Mouse (Mus musculus): Measurements from ENCODE around the gene Gm20517.
"Not testable (repeated sequence)": the region's sequence is repeated elsewhere in the genome, so short reads cannot be mapped to it uniquely, and the experiment has no call there.

Gene Gm20517

DNA sequence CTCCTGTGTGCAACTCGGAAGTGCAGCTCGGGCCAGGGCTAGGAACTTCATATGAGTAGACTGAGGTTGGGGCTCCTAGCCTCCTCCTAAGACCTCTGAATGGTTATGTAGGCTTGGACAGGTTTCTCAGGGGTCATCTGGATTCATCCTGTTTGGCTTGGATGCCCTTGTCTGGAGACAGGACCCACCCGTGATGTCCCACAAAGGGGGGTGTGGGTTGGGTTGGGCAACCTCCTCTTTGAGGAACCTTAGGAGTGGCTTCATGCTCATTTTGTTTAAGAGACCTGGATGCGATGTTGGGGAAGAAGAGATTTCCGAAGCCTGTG, 14.6 kb upstream of the Gm20517 start:
- DNase-seq (ENCODE audit: low spot score in 2 of 2): no peak

DNA sequence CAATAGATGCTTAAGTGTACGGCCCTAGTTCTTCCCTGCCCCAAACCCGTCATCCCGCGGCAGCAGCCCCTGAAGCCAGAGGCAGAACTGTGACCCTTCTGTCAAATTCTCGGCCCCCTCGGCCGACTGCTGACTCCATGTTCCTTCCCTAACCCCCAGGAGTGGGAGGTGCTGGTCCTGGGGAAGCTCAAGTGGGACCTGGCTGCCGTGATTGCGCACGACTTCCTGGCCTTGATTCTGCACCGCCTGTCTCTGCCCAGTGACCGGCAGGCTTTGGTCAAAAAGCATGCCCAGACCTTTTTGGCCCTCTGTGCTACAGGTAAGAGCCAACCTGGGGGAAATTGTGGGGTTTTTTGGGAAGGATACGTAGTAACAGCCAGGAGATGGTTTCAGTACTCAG, 14.1 kb upstream of the Gm20517 start:
- no peak for DNase-seq (ENCODE audit: low spot score in 2 of 2)

DNA sequence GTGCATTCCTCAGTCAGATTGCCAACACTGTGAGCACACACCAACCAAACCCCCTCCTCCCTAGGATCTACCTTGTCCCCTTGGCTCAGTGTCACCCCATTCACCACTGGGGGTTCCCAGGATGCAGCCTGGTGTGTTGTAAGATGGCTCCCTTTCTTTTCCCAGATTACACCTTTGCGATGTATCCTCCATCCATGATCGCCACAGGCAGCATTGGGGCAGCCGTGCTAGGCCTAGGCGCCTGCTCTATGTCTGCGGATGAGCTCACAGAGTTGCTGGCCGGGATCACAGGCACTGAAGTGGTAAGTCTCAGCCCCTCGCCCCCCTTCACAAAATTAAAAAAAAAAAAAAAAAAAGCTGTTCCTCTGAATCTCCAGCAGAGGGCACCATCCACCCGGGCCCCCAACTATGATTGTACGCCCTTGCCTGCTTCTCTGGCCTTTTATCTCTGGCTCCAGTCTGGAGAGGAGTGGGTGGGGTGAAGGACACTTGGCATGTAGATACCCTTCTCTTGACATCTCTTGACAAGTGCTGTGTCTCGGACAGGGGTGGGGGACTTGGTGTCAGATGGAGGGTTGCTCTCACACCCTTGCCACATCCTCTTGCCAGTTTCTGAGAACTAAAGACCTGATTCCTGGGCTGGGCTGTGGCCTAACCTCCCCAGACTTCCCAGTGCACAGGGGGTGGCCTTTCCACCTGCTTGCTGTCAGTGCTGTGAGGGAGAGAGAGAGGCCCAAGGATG, 13.4 kb upstream of the Gm20517 start:
- DNase-seq (ENCODE audit: low spot score in 2 of 2): no peak

DNA sequence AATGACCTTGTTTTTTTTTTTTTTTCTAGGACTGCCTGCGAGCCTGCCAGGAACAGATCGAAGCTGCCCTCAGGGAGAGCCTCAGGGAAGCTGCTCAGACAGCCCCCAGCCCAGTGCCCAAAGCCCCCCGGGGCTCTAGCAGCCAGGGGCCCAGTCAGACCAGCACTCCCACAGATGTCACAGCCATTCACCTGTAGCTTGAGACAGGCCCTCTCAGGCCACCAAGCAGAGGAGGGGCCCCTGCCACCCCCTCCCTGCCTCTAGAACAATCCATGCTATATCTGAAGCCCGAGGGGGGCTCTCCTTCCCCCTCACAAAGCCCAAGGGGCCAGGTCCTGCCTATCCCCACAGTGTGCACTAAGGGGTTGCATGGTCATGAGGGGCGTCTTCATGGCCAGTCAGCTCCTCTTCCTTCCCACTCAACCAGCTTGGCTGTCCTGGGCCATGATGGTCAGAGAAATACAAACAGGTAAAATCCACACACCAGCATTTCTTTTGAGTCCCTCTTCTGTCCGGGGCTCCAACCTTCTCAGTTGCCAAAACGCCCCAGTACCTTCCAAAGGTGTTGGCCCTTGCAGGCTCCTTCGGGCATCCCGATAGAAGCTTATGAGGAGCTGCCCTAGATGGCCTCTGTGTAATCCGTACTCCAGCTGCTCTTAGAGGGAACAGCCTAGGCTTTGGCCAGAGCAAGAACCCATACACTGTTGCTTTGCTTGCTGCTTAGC, 12.6 kb upstream of the Gm20517 start:
- DNase-seq (ENCODE audit: low spot score in 2 of 2): not testable (repeated sequence)

DNA sequence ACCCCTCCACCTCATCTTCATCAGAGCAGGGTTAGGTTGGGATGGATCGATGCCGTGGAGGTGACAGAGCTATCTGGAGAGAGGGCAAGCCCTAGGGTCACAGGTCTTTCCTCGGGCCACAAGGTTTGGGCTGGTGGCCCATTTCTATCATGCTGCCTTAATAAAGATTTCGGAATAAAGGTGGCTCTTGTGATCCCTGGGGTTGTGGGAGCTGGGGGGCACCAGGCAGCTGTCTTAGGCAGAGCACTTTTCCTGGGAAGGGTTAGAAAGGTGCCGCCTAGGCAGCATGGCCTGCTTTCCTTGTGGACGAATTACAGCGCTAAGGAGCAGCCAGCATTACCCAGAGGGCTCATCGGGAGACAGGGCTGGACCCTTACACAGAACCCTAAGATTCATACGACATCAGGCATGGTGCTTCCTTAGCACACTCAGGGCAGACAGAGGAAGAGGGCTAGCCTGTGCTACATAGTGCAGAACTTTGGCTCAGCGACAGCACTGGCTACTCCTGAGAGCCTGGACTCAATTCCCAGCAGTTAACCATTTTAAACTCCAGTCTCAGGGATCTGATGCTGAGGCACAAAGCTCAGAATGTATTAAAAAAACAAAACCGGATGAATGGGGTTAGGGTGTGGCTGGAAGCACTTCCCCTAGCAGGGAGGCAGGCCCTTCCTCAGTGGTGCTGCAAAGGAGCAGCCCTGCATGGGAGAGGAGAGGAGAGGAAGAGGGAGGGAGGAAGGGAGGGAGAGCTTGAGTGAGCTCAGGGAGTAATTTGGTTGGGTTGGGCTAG, 11.7 kb upstream of the Gm20517 start:
- no peak for DNase-seq (ENCODE audit: low spot score in 2 of 2)

DNA sequence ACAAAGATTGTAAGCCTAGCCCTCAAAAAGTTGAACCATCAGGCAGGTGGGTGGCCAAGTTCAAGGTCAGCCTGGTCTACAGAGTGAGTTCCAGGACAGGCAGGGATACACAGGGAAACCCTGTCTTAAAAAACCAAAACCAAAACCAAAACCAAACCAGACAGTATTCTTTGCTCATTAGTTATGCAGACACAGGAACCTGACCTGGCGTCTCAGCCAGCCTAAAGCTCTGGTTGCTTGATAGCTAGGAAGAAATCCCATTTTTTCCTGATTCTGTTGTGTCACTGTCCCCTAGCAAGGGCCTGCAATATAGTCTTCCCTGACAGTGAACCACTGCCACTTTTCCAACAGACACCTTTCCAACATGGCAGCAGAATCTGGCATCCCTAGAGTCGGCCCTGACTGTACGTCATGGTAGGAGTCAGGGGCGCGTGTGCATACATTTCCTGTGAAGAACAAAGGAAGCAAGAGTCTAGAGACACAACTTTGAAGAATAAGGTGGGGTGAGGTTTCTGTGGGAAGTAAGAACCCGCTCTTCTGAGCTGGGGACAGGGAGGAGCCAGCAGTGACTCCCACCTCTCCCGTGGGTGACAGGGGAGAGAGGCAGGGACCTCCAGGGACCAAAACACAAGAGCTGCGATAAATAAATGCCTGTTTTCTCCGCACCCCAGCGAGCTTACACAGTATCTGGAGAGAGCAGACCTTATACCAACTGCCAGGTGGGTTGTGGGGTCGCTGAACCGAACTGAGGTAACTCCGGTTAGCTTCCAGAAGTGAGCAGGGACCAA, 10.6 kb upstream of the Gm20517 start:
- no peak for DNase-seq (ENCODE audit: low spot score in 2 of 2)

DNA sequence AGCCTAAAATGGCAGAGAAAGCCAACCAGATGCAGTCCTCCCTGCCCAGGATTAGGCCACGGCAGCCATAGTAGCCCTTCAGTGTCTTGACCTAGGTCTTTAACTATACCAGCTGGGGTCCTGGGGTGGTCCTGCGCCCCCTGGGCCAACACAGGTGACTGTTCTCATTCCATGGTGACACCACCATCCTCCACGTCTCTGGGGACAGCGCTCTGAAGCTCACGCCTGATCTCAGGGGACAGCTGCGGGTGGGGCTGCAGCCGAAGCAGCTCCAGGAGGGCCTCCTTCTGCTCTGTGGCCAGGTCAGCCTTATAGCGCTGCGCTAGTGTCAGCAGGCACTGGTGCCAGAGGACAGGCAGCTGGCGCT, 10.0 kb upstream of the Gm20517 start:
- DNase-seq (ENCODE audit: low spot score in 2 of 2): no peak

DNA sequence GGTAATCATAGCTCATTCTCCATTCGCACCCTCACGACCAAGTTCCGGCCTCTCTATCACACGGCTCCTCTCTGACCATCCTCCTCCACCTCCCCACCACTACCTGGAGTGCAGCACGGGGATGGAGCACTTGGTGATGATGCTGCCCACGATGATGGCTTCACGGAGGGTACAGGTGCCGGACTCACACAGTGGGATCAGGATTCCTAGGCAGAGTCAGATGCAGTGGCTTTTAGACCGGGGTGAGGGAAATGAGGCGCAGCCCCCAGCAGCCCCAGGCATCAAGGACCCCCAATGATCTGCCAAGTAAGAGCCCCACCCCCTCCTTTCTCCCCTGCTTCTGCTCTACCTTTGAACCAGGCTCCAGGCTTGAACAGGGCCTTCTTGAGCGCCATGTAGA, 9.1 kb upstream of the Gm20517 start:
- no peak for DNase-seq (ENCODE audit: low spot score in 2 of 2)

DNA sequence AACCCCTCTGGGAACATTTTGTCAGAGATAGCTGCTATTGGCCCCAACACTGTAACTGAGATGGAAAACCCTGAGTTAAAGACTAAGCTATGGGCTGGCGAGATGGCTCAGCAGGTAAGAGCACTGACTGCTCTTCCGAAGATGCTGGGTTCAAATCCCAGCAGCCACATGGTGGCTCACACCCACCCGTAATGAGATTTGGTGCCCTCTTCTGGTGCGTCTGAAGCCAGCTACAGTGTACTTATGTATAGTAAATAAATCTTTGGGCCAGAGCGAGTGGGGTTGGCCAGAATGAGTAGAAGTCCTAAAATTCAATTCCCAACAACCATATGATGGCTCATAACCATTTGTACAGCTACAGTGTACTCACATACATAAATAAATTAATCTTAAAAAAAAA, 5.2 kb upstream of the Gm20517 start:
- no peak for DNase-seq (ENCODE audit: low spot score in 2 of 2)

DNA sequence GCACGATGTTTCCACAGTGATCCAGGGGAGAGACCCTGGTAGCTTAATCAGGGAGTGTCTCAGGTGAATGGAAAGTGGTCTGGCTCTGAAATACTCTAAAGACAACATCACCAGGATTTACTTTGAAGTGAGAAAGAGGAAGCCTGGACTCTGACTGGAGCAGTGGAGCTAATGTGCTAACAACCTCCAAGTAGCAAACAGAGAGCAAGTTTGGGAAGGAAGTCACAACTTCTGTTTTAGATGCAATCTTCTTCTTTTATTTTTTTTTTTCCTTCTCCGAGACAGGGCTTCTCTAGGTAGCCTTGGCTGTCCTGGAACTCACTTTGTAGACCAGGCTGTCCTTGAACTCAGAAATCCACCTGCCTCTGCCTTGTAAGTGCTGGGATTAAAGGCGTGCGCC, 2.2 kb upstream of the Gm20517 start:
- no peak for DNase-seq (ENCODE audit: low spot score in 2 of 2)

DNA sequence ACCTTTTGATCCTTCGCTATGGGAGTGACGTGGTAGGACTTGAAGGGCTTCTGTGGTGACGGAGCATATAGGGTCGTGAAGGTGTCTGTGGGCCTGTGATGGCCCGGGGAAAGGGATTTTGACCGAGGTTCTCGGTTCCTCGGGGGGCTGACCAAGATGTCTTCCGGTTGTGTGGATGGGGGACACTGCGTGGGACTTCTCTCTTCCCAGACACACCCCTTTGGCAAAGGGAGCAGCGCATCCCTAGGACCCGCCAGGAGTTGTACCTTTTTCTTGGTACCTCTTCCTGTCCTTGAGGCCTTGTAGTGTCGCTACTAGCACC, 233 bp downstream of the Gm20517 start:
- no peak for DNase-seq (ENCODE audit: low spot score in 2 of 2)

DNA sequence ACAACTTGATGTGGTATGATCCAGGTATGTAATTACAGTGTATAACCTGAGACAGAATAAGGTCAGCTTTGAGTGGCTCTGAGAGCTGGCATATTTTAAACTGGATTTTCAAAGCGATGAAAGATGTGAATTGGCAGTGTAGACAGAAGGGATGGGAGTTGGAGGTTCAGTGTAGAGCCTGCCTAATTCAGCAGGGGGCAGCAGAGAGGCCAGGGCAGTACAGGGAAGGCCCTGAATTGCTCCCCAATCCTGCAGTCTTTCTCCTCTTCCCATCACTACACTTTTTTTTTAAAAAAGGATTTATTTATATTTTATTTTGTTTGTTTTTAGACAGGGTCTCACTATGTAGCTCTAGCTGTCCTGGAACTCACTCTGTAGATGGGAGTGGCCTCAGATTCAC, 2.6 kb downstream of the Gm20517 start:
- no peak for DNase-seq (ENCODE audit: low spot score in 2 of 2)

DNA sequence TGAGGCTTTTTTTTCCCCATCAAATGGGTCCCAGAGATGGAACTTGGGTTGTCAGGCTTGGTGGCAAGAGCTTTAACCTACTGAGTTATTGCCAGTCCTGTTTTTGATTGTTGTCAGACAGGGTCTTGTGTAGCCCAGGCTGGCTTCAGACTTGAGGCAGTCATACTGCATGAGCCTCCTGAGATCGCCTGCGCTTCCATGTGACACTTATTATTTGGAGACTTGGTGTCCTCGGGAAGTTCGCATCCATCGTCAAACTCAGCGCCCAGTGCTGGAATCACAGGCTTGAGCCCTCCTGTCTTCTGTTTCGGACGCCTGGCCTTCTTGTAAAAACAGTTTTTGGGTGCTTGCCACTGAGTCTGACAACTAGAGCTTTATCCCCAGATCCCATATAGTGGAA, 4.7 kb downstream of the Gm20517 start:
- DNase-seq (ENCODE audit: low spot score in 2 of 2): no peak

DNA sequence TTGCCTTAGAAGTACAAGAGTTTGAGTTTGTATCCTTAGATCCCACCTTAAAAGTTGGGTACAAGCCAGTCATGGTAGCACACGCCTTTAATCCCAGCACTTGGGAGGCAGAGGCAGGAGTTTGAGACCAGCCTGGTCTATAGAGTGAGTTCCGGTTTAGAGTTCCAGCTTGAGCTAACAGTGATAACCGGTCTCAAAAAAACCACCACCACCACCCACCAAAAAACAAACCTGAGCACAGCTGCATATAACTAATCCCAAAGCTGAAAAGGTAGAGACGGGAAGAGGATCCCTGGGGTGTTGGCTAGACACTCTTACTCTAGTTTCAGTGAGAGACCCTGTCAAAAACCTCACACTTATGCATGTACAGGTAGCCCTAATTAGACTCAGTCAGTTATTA, 5.3 kb downstream of the Gm20517 start:
- DNase-seq (ENCODE audit: low spot score in 2 of 2): no peak

DNA sequence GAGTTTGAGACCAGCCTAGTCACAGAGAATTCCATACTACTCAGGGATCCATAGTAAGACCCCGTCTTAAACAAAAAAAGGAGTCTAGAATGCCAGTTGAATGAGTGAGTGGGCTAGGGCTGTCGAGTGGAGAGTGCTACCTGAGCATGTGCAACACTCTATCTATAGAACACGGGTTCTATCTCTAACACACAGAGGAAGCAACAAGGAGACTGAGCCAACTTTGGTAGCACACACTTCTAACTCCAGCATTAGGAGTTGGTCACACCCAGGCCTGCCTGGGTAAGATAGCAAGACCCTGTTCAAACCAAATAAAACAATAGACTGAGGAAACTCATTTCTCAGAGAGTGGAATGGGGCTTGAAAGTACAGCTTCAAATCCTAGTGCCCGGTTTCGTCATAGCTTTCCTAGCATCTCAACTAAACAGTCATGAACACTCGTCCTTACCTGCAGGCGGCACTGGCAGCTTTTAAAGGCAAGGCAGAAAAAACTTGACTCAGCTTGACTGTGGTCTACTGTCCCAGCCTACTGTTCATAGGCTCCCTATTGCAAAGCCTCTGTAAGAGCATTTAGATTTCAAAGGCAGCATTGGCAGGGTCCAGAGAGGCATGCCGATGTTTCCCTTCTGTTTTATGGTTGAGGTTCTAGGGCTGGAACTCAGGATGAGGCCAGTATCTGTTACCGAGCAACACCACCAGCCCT, 6.4 kb downstream of the Gm20517 start:
- DNase-seq (ENCODE audit: low spot score in 2 of 2): no peak

DNA sequence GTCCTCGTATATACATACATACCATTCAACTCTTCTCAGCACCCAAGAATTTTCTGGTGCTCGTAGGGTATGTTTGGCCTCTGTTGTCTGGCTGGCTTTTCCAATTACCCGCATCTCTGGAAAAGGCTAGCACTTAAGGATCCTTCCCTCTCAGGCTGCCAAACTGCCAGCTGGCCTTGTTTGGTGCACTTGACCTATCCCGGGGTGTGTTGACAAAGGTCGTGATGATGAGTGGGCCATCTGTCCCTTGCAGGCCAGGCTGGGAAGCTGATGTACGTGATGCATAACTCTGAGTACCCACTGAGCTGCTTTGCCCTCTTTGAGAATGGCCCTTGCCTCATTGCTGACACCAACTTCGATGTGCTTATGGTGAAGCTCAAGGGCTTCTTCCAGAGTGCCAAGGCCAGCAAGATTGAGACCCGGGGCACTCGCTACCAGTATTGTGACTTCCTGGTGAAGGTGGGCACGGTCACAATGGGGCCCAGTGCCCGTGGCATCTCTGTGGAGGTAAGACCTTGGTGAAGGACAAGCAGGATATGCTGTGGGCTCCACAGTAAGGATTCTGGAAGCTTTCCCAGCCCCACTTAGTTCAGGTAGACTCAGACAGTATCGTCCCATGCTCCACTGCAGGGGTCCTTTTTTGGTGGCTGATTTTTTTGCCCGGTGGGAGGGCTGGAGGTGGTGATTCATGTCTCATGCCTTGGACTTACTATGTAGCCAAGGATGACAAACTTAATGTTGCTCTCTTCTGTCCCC, 7.3 kb downstream of the Gm20517 start:
- DNase-seq (ENCODE audit: low spot score in 2 of 2): no peak

DNA sequence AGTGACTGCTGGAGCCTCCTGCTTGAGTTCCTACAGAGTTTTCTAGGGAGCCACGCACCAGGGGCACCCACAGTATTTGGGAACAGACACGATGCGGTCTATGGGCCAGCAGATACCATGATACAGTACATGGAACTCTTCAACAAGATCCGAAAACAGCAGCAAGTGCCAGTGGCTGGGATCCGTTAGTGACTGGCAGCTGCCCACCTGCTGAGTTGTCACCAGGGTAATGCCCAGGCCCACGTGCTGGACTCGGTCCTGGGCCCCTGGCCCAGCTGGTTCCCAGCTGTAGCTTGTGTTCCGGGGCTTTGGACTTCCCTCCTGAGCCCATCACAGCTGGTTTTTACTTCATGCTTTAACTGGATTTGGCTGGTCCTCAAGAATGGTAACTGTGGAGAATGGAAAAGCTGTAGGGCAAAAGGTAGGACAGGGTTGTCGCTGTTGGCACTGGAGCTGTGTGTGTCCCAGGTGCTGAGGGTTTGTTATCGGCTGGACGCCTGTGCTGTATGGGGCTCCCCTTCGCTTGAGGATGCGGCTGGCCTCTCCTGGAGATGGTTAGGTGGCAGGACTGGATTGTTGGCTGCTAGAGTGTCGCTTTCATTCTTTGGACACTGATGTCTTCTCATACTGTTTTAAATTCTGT, 11.6 kb downstream of the Gm20517 start:
- no peak for DNase-seq (ENCODE audit: low spot score in 2 of 2)

DNA sequence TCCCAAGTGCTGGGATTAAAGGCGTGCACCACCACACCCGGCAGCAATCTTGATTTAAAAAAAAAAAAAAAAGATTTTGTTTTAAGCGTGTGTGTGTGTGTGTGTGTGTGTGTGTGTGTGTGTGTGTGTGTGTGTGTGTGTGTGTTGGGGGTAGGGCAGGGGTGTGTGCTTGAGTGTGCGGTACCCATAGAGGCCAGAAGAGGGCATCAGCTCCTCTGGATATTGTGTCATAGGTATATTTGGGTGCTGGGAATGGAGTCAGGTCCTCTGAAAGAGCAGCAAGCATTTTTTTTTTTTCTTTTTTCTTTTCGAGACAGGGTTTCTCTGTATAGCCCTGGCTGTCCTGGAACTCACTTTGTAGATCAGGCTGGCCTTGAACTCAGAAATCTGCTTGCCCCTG, 13.2 kb downstream of the Gm20517 start:
- not testable (repeated sequence) for DNase-seq (ENCODE audit: low spot score in 2 of 2)

DNA sequence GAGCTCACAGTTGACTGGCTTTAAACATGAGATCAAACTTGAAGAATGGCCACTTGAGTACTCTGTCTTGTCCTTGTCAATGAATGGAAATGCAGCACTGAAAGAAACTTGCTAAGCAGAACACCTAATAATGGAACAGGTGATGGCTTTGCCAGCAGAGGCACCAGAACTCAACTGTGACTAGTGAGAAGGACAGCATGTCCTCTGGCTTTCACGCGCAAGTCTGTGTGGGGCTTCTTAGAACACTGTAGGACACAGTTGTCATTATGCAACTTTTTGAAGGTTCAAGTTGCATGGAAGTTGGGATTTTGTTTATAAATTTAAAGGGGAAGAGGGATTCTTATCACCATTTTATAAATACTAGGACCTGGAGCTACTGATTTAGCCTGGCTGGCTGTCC, 13.7 kb downstream of the Gm20517 start:
- DNase-seq (ENCODE audit: low spot score in 2 of 2): no peak

DNA sequence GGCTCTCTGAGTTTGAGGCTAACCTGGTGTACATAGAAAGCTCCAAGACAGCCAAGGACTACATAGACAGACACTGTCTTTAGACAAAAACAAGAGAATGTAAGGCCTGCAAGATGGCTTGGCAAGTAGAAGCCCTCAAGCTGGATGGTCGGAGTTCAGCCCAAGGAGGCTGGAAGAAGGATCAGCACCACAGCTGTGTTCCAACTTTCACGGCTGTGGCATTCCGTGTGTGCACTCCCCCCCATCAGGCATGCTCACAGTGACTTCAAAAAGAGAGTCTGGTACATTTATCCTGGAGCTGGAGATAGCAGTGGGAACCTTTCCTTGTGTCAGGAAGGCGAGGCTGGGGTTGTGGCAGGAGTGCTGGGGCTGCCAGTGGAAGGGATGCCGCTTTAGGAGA, 14.6 kb downstream of the Gm20517 start:
- no peak for DNase-seq (ENCODE audit: low spot score in 2 of 2)

DNA sequence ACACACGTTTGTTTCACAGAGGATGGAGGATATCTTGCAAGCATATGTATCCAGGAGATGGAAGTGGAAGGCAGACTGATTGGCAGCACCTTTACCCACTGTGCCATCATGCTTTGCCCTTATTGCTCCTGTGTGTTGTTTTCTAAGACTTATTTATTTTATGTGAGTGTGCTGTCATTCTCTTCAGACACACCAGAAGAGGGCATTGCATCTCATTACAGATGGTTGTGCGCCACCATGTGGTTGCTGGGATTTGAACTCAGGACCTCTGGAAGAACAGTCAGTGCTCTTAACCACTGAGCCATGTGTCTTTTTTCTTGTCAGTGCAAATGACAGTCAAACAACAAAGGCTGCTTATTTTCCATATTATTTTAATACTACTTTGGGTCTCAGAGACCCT, 16.4 kb downstream of the Gm20517 start:
- DNase-seq (ENCODE audit: low spot score in 2 of 2): no peak
